Mouse (Mus musculus) bone marrow macrophage, adult 2 months (primary cell): ENCODE measurements at regions not wholly inside any gene's neighbourhood (a gene's known extent, or its start where the extent isn't known, plus 50 kb on each side); places are given as distances from the start of the nearest gene placed in this dataset.
"Not testable (repeated sequence)": the region's sequence is repeated elsewhere in the genome, so short reads cannot be mapped to it uniquely, and the experiment has no call there.

ENCODE experiments used
- H3K27ac ChIP-seq: 2 replicates; pipeline ENCODE4 v1.5.1; 2012; ENCODE audit warnings: low read depth, low read length; ENCODE audit not compliant: insufficient read depth
- H3K4me1 ChIP-seq: 2 replicates; pipeline ENCODE4 v1.6.1; 2012; ENCODE audit warnings: low read length; ENCODE audit not compliant: control insufficient read depth, insufficient read depth
- H3K4me3 ChIP-seq: 2 replicates; pipeline ENCODE4 v1.5.1; 2012; ENCODE audit warnings: mild to moderate bottlenecking, low read length, moderate library complexity; ENCODE audit not compliant: insufficient read depth
- CTCF ChIP-seq: IDR thresholded peaks from 2 replicates; pipeline ENCODE4 v1.5.1; 2012; ENCODE audit warnings: low read depth, mild to moderate bottlenecking, low read length, moderate library complexity
- POLR2A ChIP-seq: IDR thresholded peaks from 2 replicates; pipeline ENCODE4 v1.6.1; 2012; ENCODE audit warnings: mild to moderate bottlenecking, low read depth, low read length, borderline replicate concordance

DNA sequence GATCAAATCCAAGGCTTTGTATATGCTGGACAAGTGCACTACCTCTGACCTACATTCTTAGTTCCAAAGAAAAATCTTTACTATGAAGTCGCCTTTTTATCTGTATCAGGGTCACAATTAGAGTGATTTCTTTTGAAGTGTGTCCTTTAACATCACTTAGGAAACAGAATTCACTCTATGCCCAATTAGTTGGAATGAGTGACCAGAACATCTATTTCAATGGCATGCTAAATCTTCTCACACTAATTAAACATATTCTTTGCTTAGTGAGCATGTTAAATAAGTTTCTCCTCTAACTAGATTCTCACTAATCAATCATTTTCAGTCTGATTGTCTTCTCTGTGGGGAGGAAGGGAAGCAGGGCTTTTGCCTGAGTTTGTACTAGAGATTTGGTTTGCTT, 84.9 kb downstream of the Arl6ip6 start:
- no peak for TF ChIP-seq CTCF
- no peak for TF ChIP-seq POLR2A
- H3K4me1 ChIP-seq: no peaks in the 10 kb centered on the region
- H3K27ac ChIP-seq: no peak overlapping the region
- H3K4me3 ChIP-seq: no peak overlapping the region

DNA sequence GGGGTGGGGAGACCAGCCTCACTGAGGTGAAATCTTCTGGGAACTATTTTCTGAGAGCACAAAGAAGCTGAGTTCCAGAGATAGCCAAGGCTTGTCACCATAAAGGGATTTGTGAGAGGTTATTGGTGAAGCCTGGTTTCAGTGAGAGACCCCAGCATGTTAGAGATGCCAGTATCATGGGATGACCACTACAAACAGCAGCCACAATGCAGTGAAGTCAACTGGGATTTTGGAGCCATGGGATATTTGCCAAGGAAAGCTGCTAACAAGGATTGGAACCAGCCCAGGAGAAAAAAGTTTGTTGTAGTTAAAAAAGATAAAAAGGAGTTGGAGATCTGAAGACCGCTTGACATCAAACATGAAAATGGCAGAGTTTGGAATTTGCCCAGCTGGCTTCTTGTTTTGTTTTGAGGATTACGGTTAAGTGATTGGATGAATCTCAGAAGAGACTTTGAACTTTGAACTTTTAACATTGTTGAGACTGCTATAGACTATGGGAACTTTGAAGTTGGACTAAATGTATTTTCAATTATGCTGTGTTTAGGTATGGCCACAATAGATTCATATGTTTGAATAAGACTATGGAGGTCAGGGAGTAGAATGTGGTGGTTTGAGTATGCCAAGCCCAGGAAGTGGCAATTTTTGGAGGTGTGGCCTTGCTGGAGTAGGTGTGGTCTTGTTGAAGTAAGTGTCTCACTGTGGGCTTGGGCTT, 110.3 kb downstream of the Arl6ip6 start:
- Histone ChIP-seq H3K4me1 (no peaks in the 10 kb centered on the region), H3K27ac (no peak overlapping the region), H3K4me3 (no peak overlapping the region)
- TF ChIP-seq CTCF: no peak
- no peak for TF ChIP-seq POLR2A

DNA sequence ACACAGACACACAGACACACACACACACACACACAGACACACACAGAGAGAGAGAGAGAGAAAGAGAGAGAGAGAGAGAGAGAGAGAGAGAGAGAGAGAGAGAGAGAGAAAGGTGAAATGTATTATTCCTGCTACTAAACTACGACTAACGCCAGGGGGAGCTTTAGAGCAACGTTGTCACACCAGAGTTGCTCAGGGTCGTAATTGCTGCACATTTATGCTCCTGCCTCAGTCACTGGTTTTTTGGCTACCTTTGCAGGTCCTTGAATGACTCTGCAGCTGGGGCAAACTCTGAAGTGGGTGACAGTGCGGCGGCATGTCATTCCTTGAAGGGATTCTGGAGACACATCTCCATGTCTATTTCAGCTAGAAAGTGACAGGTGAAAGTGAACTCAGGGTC, 139.2 kb downstream of the Arl6ip6 start:
- TF ChIP-seq POLR2A: no peak
- TF ChIP-seq CTCF: peak; percentile 39
- Histone ChIP-seq H3K4me3 (no peak overlapping the region), H3K4me1 (no peaks in the 10 kb centered on the region), H3K27ac (no peak overlapping the region)

DNA sequence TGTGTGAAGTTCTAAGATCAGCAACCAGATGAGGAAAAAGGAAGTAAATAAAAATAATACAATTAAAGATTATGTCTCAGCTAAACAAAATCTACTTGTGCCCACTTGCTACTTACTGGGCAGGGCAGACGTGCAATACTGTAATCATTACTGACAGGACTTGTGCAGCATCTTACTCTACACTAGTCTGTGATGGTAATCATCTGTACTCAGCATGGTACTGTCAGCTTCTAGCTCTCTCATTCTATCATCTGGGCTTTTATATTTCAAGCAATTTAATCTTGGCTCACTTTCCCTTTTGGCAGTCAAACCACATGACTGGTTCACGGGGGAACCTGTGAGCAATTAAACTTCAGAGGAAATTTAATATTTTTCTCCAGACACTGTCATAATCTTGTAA, 167.5 kb downstream of the Arl6ip6 start:
- H3K4me1 ChIP-seq: no peaks in the 10 kb centered on the region
- TF ChIP-seq CTCF (no peak), POLR2A (no peak)

DNA sequence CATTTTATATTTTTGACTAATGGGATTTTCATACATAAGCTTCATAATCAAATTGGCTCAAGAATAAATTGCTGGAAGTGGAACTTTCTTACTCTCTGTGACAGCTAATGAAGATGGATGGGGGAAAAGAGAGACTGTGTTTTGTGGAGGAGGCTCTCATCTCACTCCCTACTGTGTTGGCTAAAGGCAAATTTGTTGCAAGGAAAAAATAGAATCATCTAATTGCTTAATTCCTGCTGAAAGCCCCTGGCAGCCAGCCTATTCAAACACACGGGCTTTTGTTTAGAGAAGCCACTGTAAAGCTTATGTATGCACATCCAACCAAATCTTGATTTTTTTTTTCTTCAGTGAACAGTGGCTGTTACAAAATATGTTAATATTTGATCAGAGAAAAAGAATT, 190.8 kb downstream of the Arl6ip6 start:
- TF ChIP-seq POLR2A (no peak), CTCF (no peak)
- Histone ChIP-seq H3K27ac (no peak overlapping the region), H3K4me1 (no peaks in the 10 kb centered on the region), H3K4me3 (no peak overlapping the region)

More for the DNA sequence above, 167.5 kb downstream of the Arl6ip6 start:
- Histone ChIP-seq H3K27ac (no peak overlapping the region), H3K4me3 (no peak overlapping the region)

DNA sequence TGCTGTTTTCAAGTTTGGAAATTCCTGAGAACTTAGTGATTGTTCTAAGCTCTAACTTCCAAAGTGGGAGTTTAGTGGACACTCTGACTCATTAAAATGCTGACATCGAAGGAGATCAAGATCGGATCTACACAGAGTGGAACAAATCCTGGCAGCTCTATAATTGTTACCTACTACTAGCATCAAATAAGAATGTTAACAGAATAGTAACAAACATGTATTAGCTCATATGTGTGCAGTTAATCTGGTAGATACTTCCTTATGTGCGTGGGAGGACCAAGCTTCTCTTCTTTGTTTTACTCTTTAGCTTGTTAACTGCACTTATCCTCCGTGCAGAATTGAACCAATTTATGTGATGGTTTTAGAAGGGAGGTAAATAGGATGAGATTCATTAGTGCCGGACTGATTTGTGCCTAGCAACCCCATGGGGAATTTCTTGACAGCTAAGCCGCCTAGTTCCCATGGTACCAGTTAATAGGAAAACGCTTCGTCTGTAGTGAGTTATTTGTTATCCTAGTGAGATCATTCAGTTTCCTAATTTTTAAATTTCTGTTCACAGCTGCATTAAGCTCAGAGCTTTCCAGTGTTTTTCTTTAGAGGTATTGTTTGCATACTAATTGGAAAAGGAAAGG, 193.1 kb downstream of the Arl6ip6 start:
- TF ChIP-seq POLR2A: no peak
- no peak for TF ChIP-seq CTCF
- H3K4me3 ChIP-seq: no peak overlapping the region
- no peaks in the 10 kb centered on the region for H3K4me1 ChIP-seq
- H3K27ac ChIP-seq: no peak overlapping the region

DNA sequence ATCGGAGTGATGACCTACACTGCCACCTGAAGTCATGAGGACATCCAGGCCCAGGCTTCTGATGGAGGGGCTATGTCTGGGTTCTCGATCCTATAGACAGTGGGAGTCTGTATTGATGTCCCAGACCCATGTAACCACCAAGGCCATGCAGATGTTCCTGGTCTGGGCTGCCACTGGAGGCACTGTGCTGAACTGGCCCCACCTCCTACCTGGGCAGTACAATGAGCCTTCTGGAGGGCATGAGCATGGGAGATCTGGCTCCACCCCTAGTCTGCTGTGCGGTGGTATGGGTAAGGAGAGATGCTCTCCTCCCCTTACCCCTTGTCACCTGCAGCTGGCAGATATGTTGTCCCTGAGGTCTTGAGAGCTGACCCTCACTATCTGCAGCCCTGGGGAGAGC, 197.1 kb downstream of the Arl6ip6 start:
- H3K4me1 ChIP-seq: no peaks in the 10 kb centered on the region
- H3K4me3 ChIP-seq: no peak overlapping the region
- TF ChIP-seq CTCF: no peak
- no peak for TF ChIP-seq POLR2A
- H3K27ac ChIP-seq: no peak overlapping the region

DNA sequence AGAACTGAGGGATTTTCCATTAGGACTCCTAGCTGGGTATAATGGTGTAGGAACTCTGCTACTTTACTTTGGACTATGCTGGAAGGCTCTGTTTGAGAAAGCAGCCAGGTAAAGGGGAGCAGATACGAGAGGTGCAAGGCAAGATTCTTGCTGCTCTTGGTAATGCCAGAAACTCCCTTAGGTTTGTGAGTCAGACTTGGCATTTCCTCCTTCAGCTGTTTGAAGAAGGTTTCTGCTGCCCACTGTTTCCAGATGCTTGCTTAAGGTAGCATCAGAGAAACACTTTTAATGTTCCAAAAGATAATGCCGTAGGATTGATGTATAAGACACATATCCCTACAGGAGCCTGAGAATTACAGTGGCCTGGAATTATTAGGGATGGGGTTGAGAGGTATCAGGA, 222.9 kb downstream of the Arl6ip6 start:
- TF ChIP-seq POLR2A (no peak), CTCF (no peak)
- Histone ChIP-seq H3K27ac (no peak overlapping the region), H3K4me1 (no peaks in the 10 kb centered on the region), H3K4me3 (no peak overlapping the region)

DNA sequence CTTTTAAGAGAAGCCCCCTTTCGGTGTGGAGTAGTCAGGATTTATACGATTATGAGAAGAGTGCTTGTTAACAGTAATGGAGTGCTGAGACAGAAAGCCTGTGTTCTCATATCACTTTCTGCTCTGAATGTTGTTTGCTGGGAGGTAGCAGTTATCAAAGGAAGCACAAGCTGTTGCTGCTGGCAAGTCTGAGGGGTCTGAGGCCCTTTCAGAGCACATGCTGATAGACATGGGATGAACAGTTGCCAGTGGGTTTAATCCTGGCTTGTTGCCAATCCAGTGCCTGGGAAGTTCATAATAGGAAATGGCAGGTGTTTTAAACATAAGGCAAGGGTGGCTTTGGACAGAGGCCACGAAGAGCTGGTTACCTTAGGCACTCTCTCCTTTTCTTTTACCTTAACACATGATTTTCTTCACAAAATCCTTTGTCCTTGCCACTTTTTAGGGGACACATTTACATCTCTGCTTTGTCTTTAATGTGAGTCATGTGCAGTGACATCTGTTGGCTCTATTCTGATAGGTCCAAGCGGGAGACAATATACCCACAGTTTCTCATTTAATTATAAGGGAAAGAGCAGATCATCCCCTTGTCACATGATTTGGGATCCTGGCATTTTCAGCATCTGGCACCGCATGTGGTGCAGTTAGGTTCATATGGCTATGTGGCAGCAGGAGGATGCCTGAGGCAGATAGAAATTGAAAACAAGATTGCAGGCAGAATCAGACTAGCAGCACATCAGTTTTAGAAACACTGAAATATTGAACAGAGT, 245.7 kb downstream of the Arl6ip6 start:
- Histone ChIP-seq H3K4me3 (no peak overlapping the region), H3K27ac (no peak overlapping the region), H3K4me1 (no peaks in the 10 kb centered on the region)
- TF ChIP-seq POLR2A: no peak
- no peak for TF ChIP-seq CTCF

DNA sequence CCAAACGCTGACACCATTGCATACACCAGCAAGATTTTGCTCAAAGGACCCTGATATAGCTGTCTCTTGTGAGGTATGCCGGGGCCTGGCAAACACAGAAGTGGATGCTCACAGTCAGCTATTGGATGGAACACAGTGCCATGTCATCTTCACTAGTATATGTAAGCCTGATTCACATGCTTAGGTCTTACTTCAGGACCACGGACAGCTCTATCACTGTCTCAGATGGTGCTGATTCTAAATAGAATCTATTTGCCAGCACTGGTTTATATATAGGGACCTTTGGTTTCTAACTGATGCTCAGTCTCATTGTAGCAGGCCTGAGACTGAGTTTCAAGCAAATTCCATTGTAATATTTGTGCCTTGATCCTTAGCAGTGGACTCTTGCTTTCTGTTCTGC, 248.8 kb downstream of the Arl6ip6 start:
- H3K4me3 ChIP-seq, H3K27ac ChIP-seq, H3K4me1 ChIP-seq: not testable (repeated sequence)
